Mouse (Mus musculus) kidney, adult 8-10 months (tissue): ENCODE data around the gene Fam189a1.

Experiments used
- DNase-seq, 2 experiments: peaks; one replicate each; pipeline ENCODE4 v3.0.0; 2022

Gene Fam189a1

DNA sequence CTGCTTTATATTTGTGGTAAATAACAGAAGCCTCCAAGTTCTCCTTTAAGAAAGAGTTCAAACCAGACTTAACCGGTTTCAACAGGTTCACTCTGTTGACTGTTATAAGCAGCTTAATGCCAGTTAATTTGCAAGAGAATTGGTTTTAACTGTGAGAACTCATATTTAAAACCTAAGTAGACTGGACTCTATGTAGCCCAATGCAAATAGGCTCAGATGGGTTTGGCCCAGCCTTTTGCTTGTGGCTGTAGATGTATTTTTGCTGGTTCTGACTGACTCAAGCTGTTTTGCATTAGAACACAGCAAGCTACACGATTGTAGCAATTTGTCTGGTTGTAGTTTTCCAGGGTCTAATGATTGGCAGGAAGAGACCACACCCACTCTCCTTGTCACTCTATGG is 440.1 kb downstream of the Fam189a1 start:
- DNase-seq, result peak in 1 of 2 experiments; percentile 36

DNA sequence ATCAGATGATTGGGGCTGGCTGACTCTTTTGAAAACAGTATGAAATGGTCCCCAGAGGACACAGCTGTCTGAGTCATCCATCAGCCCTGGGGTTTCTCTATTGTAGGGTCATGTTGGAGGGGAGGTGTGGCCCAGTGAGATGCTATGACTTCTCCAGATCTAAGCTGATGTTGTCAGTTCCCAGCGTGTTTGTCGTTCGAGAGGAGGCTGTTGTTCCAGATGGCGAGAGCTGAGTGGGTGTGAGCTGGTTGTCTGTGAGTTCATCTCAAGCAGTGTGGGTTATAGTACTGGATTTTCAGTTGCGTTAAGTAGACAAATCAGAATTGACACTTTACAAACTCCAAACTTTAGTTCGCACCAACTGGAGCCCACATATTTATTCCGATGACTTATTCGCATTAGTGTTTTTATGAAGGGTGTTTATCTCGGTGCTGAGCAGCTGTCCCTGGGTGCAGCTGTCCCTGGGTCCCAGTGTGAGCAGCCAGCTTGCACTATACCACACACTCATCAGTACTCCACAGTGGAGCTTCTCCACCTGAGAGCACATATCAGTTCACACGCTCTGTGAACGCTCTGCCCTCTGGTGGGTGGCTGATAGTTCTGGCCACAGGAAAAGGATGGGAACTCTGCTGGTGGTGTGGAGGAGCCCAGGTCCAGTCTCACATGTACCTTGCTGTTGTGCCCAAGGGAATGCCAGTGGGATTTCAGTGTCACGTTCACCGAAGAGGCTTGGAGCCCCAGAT is 446.7 kb downstream of the Fam189a1 start:
- DNase-seq, result no peak

DNA sequence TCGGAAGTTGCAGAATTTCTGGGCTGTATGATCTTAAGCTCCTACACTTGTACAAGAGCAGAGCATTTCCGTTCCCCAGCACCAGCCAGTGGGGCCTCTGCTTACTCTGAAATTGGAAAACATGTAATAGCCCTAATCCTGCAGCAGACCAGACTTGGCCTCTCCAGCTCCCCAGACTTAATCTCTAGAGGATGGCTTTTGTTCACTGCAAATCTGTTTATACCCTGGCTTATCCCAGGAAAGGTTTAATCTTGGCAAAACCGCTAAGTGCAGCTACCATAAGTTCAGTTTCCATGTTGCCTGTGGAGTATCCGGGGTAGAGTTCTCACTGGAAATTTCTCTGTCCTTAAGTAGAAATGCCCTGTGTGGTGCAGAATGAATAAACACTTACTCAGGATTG is 448.2 kb downstream of the Fam189a1 start:
- DNase-seq, result no peak
